Mouse (Mus musculus) right cerebral cortex, adult 18-20 months (tissue): ENCODE results near the gene Vmn2r60.
"Not testable (repeated sequence)": the region's sequence is repeated elsewhere in the genome, so short reads cannot be mapped to it uniquely, and the experiment has no call there.

Experiments used
- DNase-seq: peaks from one replicate; pipeline ENCODE4 v3.0.0; 2022; ENCODE audit warnings: mixed read lengths

Gene Vmn2r60

GRCm38 (mm10) chr7:42107470-42107869 is at the start of gene Vmn2r60:
Gene Vmn2r60 (plus strand): TSS chr7:42107770.
- DNase-seq: no peak

- no peak for DNase-seq
Observed at GRCm38 (mm10) chr7:42058923-42059322, 48.6 kb upstream of the Vmn2r60 start, which contains the start of gene Vmn2r59. Gene Vmn2r59 (minus strand): TSS chr7:42059023.

GRCm38 (mm10) chr7:42107061-42107460 is 509 bp upstream of the Vmn2r60 start:
- DNase-seq: not testable (repeated sequence)
